Mouse (Mus musculus): ENCODE measurements around the gene Apoh.

GRCm38 (mm10) chr11:108423221-108423620, 80.1 kb downstream of the Apoh start:
- TF ChIP-seq CTCF (IDR thresholded peaks at IDR 0.05; ENCODE audit: borderline replicate concordance, extremely low read depth, insufficient read depth, insufficient read length) (no peak), POLR2A (IDR thresholded peaks at IDR 0.05; ENCODE audit: borderline replicate concordance, extremely low read depth, insufficient read depth, insufficient read length, poor library complexity, severe bottlenecking) (no peak)
